Mouse (Mus musculus): Measurements from ENCODE around the gene Noc2l.

GRCm38 (mm10) chr4:156215649-156216048 lies 20.2 kb upstream of the Noc2l start, which contains the start of gene Perm1:
- no peak for TF ChIP-seq GATA1 (IDR thresholded peaks at IDR 0.05; ENCODE audit: low read length)
- TF ChIP-seq TAL1 (IDR thresholded peaks at IDR 0.05; ENCODE audit: low read length): no peak
